Mouse (Mus musculus): ENCODE data around the gene Ppia. TPM values are rescaled to one million over a fixed set of nuclear protein-coding genes. Genes with fewer than 3 reads are reported as not detected.
"Not testable (repeated sequence)": the region's sequence is repeated elsewhere in the genome, so short reads cannot be mapped to it uniquely, and the experiment has no call there.

Gene Ppia
- 1,000 to 10,000 TPM; 2,528 to 2,595 TPM for polyA plus RNA-seq (2017; shearing (Covaris generic))

DNA sequence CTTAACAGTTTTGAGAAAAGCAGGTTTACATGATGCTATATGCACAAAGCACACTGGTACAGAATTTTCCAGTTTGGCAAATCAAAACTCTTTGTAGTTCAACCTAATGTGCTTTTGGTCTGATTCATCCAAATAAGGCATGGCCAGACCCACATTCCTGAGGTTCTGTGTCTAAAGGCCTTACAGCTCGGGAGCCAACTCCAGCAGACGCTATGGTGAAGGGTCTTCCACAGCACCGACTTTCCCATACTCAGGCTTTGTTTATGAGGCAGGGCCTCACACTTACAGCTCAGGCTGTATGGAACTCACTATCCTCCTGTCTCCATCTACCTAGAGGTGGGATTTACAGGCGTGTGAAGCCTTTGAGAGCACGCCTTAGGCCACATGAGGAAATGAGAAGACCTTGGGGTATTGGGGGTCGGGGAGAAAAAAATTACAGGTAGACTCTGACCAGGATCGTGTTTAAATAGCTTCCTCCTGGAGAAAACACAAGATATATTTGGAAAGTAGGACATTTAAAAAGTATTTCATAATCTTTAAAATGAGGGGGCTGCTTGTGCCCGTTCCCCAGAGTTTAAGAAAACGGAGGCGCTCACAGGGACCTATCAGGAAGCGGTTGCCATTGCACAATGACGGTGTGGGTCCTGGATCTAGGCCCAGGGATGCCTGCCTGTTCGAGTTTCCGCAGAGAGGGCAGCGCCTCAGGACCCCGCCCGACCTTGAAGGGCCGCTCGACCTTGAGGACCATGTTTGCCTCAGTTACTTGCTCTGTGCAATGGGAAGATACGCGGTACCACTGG, at the start of gene Ppia:
Ppia (plus strand) TSS at position 693 of the 800 bp plus-strand sequence.
- peak; percentile 22 for ATAC-seq

DNA sequence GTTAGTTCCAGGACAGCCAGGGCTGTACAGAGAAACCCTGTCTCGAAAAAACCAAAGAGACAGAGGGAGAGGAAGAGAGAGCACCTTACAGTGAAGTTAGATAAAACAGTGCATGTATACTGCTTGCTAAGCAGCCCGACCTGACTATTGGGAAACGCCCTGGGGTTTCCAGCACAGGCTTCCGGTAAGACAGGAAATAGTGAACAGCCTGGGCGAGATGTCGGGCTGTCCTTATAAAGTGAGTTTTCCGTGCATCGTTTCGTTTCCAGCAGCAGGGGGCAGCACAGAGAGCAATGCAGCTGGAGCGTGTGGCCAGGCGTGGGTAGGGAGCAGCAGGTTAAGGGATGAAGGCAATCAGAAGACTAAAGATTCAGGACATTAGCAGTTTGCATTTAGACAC, 49.4 kb upstream of the Ppia start:
- ATAC-seq, result peak; percentile 100

DNA sequence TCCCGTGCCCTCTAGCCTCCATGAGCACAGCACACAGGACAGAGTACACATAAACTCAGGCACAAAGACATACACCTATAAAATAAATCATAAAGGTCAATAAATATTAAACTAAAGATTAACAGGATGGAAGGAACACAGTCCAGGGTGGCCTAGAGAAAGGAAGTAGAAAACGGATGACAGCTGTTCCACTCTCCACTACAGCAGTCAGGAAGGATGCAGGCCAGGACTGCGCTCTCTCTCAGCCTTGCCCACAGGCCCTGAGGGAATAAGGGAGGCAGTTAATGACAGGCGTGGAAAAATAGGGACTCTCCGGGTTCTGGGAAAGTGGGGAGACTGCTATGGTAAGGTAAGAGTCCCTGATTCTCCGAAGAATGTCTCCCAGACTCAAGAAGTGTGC, 48.8 kb upstream of the Ppia start:
- no peak for ATAC-seq

DNA sequence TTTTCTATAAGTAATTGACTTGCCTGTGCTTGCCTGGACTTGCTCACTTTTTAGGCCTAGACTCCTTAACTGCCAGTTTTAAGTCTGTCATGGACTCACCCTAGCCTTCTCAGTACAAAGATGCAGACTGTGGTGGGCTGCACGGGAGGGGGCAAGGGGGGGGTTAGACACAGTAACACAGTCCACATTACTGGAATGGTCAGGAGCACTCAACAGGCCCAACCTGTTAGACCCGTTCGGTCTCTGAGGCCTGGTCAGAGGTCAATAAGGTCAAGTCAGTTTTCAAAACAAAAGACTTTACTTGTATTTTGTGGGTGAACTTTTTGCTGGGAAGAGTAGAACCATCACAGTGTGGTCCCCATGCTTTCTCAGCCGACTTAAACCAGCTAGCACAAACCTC, 48.1 kb upstream of the Ppia start:
- ATAC-seq, result no peak

DNA sequence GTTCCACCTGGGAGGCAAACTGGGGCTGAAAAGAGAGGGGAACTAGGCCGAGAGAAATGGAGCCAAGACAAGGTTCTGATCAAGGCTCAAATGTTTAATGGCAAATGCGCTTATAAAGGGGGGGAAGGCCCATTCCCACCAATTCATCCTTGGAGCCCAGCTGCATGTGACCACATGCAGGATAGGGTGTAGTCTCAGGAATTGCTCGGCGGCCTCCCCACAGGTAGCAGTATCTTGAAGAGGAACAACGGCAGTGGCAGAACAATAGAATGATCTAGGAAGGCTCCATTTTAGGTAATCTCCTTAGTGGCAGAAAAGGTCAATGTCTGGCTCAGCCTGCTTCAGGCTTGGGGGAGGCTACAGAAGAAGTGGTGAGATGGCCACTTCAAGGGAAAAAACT, 47.3 kb upstream of the Ppia start:
- not testable (repeated sequence) for ATAC-seq

DNA sequence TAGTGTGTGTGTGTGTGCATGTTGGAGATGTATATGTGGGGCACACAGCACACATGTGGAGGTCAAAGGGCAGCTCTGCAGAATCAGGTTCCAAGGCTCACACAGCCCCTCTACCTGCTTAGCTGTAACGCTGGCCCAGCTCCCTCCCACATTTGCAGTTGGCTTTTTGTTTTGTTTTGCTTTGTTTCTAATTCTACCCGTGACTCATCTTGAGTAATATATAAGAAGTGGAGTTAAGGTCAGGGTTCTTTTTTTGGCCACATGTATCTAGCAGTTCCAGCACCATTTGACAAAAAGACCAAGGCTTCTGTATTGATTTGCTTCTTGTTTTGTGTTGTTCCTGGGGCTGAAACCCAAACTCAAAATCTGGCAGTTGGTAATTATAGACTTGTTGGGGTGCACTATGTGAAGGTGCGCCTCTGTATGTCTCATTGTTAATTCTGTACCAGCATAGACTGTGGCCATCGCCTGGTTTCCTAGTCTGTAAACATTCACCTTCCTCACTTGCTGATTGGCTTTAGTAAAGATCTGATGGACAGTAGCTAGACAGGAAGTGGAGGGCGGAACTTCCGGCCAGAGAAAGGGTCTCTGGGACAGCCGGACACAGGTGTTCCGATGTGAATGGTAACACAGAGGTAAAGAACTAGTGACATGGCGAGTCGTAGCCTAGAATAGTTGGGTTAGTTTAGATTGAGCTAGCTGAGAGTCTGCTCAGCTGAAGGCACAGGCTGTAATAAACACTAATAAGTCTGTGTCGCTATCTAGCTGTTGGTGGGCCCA, 43.7 kb upstream of the Ppia start:
- no peak for ATAC-seq

DNA sequence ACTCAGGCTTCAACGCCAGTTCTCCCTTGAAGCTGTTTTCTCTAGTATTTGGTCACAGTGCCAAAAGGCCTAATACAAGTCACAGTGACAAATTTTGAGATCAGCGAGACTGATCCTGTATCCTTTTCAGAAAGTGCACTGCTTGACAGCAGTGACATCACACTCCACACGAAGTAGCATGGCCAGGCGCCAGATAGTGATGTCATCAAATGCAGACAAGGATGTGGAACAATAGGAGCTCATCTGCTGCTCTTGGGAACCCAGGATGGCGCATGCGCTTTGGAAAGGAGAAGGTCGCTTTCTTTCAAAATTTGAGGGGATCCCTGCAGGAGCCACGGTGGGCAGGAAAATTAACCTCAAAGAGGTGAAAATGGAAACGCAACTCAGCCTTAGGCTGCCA, 42.5 kb upstream of the Ppia start:
- no peak for ATAC-seq

DNA sequence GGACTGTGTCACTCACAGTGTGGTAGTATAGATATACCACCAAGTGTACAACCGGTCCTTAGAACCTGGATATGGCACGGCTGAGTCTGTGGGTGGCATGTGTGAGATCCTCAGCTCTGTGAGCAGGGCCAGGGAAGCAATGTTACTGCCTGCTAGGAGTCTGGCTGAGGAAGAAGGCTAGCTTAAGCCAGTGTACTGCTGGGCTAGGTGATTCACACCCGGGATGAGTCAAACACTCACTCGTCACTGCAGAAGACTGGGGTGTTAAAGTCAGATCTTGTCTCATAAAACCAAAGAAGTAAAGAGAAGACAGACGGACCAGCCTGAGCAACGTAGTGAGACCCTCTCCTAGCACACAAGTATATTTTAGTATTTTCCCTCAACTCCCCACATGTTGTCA, 34.3 kb upstream of the Ppia start:
- no peak for ATAC-seq

DNA sequence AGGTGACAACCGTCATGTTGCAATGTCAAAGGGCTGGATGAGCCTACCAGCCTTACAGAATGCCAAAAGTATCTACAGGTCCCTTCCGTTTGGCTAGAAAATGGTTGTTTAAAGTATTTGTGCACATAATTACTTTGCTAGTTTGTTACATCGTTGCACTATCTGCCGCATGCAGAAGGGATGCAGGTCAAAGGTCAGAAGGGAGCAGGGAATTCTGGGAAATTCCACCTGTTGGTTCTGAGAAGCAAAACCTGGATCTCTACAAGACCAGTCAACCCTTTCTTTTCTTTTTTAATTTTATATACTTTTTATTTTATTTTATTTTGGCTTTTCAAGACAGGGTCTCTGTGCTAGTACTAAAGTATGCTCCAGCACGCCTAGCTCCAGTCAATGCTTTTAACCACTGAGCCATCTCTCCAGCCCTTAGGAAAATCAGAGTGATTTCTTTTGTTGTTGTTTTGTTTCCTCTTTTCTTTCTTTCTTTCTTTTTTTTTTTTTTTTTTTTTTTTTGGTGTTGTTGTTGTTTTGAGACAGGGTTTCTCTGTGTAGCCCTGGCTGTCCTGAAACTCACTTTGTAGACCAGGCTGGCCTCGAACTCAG, 27.0 kb upstream of the Ppia start:
- no peak for ATAC-seq

DNA sequence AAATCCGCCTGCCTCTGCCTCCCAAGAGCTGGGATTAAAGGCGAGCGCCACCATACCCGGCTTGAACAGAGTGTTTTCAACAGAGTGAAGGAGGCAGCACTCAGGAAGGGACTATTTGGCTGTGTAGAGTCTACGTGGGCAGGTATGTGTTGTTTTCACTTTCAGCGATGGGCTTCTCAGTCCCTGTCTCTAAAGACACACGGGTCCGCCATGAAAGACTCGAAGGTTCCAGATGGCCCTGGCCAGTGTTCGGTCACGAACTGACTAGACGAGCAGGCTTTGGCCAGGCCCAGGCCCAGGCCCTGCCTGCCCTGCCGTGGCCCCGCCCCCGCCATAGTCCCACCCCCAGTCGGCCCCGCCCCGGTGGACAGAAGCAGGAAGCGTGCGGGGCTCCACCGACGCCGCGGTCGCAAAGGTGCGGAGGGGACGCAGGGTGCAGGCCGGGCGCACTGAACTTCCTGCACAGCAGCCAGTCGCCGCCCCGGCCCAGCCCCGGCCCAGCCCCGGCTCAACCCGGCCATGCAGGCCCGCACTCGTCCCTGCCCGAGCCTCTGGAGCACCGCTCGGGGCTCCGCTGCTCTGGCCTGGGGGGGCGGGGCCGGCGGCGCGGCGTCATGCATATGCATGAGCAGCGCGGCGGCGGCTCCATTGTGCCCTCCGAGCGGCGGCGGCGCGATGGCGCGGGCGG, 26.4 kb upstream of the Ppia start, which contains the start of gene Zmiz2:
Zmiz2 (plus strand) TSS at position 349 of the 688 bp plus-strand sequence.
- peak; percentile 69 for ATAC-seq

DNA sequence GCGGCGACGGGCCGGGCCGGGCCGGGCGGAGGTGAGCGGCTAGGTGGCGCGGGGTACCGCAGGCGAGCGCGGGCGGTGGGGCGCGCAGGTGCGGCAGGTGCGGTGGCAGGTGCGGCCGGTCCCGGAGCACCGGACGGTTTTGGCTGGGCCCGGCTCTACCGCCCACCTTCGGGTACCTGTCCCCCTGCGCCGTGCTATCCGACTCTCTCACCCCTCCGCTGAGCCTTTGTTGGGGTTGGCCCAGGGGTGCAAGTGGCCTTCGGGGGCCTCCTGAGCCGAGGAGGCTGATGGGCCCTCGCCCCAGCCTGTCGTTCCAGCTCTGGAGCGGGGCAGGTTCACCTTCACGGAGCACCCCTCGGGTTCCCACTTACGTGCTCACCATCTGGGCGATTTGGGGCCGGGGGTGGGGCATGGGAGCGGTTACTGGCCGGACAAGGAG, 25.7 kb upstream of the Ppia start:
- no peak for ATAC-seq

DNA sequence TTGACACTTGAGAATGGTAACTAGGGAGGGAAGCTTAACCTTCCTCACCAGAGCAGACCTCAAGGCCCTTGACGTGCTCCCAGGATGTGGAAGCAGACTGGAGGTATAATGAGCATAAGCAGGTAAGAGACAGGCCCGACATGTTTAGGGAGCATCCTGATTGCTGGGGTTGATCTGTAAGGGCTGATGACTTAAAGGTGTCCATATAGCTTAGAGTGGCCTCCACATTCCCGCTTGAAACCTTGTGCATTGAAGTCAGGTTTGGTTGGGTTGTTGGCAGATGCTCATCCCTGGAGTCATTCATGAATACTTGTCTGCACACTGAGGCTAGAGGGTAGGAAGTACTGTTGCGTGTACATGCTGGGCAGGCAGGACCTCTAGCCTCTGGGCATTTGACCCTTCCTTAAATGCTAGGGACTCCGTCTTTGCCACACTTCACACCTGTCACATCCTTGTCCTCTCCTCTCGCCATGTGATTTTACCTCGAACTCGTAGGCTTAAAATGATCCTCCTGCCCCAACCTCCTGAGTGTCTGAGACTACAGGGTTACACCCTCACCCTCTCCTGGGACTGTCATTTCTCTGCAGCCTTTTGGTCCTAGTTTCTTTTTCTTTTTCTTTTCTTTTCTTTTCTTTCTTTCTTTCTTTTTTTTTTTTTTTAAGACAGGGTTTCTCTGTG, 24.7 kb upstream of the Ppia start:
- no peak for ATAC-seq

DNA sequence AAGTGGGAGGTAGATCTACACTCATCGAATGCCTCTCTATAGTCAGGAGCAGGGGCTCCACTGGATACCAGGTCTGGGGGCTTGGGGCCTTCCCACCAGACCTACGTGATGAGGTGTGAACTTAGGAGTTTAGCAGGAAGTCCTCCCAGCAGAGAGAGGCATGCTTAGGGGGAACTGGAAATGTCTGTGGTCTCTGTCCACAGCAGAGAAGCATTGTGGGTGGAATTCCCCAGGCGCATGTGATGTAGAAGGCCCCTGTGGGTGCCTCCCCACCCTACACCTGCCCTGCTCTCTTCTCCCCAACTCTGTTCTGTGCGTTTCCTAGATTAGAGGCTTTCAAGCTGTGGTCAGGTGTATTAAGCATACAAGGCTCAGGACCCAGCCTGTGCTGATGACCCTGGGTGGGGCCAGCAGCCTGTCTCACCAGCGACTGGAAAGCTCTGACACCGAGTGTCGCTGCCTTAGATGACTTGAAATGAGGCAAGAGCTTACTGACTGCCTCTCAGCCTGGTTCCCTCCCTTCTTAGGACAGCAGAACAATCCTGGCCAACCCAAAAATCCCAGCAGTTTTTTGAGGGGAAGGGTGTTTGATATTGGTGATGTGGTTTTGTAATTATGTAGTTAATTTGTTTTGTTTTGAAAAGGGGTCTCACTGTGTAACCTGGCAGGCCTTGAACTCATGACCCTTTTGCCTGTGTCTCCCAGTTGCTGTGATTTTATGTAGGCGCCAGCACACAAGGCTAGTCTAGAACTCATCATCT, 23.5 kb upstream of the Ppia start:
- peak; percentile 61 for ATAC-seq

DNA sequence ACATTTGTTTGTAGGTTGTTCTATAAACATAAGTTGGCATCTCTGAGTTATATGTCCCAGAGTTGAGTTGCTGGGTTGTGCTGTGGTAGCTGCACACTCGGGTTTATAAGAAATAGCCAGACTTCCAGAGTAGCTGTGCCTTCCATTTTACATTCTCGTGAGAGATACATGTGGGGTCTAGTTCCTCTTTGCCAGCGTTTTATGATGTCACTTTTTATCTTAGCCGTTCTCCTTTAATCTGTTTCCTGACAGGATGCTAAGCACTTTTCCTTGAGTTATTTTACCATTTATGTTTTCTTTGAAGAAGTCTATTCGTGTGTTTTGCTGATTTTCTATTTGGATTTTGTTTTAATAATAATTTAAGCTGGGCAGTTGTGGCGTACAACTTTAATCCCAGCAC, 22.4 kb upstream of the Ppia start:
- ATAC-seq, result no peak

DNA sequence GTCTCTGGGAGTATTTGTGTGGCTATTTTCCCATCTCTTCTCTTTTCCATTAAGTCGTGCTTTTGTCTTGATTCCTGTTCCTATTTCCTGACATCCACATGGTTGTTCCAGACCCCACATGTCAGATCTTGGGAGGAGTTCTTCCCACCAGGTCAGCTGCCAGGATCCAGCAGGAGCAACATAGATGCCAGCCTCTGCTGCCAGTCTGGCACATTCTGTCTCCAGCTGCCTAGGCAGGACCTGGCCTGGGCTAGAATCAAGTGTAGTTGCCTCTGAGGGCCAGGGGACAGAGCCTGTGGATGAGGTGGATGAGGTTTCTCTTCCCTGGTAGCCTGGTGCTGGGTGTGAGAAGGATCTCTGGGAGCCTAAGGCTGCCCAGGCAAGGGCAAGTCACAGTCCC, 21.4 kb upstream of the Ppia start:
- ATAC-seq, result no peak

DNA sequence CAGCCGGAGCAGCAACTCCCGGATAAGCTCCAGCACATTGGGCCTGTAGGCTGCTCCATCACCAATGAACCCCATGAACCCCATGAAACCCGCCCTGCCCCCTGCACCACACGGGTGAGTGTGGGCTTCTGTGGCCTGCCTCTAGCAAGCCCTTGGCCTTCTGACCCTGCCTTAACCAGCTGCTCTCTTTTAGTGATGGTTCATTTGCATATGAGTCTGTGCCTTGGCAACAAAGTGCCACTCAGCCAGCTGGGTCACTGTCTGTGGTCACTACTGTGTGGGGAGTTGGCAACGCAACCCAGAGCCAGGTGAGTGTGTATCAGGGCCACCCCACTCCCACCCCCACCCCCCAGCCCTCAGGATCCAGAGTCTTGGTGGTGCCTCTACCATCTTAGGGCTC, 19.7 kb upstream of the Ppia start:
- ATAC-seq, result no peak

DNA sequence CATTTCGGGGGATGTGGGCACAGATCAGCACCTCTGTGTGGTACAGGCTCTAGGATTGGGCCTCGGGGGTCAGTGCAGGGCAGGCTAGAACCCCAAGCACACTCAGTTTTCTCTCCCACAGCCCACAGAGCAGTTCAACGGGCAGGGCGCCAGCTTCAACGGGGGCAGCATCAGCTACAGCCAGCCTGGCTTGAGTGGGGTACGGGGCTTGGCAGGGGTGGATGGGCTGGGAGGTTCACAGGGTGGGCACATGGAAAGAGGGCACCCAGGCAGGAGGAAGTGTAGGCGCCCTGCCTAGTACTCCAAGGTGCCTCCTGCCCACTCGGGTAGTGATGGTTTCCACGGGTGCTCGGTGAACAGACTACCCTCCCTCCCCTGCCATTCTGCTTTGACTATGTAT, 17.1 kb upstream of the Ppia start:
- no peak for ATAC-seq

DNA sequence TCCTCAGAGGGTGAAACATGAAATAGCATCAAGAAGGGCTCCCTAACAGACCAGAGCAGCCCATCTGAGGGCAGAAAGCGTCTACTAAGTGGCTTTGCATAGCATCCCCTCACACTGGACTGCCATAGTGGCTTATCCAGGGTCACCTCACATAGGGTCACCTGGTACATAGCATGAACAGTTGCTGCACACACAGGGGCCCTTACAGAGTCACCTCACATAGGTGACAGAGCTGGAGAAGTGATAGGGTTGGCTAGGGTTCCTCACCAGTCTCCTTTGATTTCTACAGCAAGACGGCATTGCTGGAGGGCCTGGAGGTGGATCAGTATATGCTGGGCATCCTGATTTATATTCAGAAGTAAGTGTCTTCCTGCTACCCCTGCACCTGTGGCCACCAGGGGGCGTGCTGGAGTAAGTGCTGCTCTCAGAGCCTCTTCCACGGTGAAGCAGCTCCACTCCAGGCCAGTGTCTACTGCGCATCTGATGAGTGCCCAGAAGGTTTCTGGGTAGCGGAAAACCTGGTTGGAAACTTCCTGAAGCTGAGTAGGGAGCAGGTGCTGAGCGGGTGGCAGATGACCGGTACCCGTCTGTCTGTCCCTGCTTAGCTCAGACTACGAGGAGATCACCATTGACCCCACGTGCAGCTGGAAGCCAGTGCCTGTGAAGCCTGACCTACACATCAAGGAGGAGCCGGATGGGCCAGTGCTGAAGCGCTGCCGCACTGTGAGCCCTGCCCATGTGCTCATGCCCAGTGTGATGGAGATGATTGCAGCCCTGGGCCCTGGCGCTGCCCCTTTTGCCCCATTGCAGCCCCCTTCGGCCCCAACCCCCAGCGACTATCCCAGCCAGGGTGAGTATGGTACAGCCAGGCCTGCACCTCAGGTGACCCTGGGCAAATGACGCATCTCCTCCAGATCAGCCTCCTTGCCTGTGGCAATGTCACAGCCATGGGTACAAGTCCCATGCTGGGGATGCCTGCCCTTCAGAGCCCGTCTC, 12.4 kb upstream of the Ppia start:
- peak; percentile 76 for ATAC-seq

DNA sequence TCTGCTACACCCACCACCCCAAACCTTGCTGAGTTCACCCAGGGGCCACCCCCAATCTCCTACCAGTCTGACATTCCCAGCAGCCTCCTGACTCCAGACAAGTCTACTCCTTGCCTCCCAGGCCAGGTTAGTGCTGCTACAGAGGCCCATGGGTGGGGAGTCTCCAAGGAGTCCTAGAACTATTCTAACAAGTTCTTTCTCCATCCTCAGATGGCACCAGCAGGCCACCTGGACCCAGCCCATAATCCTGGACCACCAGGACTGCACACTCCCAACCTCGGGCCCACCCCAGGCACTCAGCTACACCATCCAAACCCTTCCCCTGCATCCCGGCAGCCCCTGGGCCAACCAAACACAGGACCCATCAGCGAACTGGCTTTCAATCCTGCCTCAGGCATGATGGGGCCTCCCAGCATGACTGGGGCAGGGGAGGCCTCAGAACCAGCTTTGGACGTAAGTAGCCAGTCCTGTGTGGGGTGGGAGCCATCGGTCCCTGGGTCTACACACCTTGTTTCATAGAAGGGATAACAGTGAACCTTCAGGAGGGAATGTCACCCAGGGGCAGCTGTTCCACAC, 11.3 kb upstream of the Ppia start:
- no peak for ATAC-seq

All from CD4-positive, CD25-positive, alpha-beta regulatory T cell, adult 4 months (primary cell).